Mouse (Mus musculus) induced T-regulatory cell, adult 2 months (primary cell): ENCODE measurements around the gene Gm9887.
"Not testable (repeated sequence)": the region's sequence is repeated elsewhere in the genome, so short reads cannot be mapped to it uniquely, and the experiment has no call there.

ENCODE experiments used
- DNase-seq: peaks from one replicate; pipeline ENCODE4 v3.0.0-alpha.2; 2012; ENCODE audit warnings: low read depth

Gm9887 gene

DNA sequence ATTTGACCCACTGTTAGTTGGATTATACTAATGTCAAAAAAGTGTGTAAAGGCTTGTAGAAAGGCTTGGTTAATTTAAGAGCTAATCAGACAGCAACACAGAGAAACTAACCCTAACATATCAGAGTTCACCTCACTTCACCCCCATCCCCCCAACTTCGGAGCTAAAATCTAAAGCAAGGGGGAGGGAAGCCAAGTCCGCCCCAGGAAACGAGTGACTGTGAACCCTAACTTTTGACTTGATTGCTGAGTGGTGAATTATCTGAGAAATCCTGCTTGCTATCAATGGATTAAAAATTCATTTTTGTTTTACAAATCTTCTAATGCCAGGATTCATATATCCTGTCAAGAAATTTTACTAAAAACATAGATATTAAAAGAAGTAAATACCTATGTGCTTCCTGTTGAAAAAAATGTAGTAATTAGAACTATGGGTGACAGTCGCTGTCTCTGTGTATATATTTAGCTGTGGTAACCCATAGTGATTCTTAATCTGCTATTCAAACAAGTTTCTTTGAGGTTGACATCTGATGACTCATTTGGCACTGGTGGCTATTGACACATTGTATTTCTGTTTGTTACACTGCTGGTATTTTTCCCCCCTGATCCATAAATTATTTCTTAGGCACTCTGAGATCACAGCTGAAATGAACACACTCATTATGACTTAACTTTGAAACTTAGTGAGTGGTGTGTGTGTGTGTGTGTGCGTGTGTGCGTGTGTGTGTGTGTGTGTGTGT is 13.5 kb upstream of the Gm9887 start:
- DNase-seq: peak; percentile 90

DNA sequence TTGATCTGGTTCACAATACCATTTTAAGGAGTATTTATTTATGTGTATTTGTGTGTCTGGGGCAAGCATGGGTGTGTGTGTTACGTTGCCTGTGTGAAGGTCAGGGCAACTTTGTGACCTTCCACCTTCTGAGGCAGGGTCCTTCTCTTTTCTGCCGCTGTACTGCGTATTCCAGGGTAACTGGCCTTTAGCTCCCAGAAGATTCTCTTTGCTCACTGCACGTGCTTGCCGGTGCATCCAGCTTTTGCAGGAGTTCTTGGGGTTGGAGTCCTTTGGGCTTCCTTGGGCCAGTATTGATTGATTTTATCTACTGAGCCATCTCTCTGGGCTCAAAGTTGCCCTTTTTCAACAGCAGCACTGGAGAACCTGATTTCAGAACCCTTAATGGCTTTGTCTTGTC is 12.3 kb upstream of the Gm9887 start:
- no peak for DNase-seq

DNA sequence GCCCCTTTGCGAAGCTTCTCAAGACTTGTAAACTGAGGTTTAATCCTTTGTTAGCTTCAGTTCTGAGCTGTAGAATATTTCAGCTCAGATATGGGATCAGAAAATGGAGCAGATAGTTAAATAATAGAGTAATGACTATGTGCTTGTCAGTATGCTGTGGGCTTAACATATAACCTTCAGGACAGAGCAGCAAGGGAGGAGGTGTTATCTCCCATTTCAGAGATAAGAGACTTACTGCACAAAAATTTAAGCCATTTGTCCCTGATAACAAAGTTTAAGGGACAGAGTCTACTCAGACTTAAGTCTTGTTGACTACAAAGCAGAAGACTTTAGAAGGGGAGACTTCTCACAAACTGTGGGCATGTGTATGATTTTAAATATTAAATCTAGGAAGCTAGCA is 10.6 kb upstream of the Gm9887 start:
- DNase-seq: no peak

DNA sequence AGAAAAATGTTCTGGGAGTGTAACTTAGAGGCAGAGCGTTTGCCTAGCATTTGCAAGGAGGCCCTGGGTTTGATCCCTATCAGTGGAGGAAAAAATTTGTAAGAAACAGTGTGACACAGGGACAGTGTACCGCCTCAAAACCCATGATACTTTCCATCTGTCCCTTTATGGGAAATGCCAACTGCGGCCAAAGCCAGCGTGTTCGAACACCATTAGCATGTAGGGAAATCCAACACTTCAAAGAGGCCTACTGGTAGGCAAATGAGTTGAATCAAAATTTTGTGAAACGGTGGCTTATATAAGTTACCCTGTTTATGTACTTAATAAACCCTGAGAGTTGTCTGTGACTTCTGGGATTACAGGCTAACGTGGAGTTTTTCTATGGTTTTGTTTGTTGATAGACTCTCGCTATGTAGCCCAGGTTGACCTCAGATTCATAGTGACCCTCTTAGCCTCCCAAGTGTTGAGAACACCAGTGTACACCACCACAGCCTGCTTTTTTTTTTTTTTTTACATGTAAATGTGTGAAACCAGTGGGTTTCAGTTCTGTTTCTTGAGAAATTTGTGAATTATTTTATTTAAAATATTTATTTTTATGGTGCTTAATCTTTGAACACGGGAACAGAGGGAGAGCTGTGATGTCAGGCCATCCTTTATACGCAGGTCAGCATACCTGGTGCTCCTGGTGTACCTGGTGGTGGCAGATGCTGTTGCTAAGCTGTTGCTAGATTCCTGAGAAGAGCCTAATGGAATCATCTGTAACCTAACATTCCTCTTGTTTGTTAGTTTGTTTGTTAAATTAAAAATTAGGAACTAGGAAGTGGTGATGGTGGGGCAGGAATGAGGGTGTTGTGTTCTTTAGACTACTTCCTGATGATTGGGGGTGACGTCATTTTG is 6.5 kb upstream of the Gm9887 start:
- peak; percentile 60 for DNase-seq

DNA sequence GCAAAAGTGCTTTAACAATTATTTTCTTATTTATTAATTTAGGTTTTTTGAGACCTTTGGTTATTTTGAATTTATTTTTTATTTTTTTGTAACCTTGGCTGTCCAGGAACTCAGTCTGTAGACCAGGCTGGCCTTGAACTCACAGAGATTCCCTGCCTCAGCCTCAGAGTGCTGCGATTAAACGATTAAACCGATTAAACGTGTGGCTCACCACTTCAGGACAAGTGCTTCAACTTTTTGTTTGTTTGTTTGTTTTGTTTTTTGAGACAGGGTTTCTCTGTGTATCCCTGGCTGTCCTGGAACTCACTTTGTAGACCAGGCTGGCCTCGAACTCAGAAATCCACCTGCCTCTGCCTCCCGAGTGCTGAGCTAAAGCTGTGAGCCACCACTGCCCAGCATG is 5.4 kb upstream of the Gm9887 start:
- not testable (repeated sequence) for DNase-seq

DNA sequence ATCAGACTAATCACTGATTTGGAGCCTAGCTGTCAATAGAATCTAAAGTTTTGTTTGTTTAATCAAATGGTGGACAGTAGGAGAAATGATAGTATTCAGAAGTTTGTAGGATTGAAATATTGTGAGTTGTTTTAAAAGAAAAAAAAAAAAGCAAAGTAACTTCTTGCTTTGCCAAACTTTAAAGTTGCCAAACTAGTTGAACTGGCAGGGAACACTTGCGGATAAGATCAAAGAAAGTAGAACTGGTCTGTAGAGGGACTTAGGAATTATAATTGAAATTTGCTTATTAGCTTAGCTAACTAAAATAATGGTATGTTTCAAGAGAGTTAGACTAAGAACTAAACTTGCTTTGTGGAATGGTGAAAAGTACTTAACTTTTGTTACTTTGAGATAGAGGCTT is 4.9 kb upstream of the Gm9887 start:
- no peak for DNase-seq

DNA sequence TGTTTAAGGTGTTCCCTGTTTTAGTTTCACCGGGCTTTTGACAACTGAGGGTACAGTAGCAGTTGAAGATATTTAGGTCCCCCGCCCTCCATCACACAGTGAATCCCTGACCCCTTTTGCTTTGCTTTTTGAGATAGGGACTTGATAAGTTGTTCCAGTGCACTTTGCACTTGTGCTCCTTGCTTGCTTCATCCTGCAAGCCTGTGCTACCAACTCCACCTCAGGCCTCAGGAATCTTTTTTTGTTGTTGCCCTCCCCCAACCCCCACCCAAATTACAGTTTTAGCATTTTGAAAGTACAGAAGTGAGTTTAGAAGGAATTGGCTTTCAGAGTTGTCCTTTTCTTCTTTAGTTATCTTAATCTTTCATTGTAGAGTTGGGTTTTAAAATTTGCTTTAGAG is 3.9 kb upstream of the Gm9887 start:
- DNase-seq: no peak

DNA sequence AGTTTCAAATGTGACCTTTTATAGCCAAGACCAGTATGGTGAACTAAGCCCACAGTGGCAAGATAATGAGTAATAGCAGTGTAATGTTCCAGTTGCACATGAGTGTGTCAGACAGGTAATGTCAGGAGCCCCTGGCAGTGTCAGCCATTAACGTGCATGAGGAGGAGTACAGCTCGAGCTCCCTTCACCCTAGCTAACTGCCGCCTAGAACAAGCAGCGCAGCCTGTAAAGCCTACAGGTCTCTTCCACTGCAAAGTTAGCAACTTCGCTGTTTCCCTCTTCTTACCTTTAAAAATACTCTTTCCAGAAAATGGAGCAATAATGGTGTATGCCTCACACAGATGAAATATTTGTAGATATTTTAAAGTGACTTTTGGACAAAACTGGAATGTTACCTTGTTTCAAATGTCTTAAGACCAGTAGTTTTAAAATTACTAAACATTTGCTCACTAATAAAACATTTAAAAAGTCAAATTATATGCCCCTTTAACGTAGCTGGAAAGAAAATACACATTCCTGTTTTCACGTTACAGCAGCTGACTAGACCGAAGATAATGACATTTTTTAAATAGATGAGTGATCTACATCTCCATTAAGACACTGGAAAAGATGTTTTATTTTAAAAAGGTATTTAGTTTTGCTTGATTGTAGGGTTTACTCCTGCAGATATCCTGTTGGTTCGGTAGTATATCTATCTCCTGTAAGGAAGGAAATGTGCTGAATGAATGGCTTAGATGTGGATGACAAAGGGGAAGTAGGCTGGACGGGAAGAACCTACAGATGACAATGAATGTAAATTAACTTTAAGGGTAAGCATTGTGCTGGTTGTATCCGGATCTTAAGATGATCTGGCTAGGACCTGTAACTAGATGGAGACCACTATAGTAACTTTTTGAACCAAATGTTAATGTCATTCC is 1.9 kb upstream of the Gm9887 start:
- peak; percentile 63 for DNase-seq

DNA sequence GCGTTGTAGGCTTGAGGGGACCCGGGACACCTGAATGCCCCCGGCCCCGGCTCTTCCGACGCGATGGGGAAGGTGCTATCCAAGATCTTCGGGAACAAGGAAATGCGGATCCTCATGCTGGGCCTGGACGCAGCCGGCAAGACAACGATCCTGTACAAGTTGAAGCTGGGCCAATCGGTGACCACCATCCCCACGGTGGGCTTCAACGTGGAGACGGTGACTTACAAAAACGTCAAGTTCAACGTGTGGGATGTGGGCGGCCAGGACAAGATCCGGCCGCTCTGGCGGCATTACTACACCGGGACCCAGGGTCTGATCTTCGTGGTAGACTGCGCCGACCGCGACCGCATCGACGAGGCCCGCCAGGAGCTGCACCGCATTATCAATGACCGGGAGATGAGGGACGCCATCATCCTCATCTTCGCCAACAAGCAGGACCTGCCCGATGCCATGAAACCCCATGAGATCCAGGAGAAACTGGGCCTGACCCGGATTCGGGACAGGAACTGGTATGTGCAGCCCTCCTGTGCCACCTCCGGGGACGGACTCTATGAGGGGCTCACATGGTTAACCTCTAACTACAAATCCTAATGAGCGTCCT is 573 bp upstream of the Gm9887 start:
- peak; percentile 65 for DNase-seq

DNA sequence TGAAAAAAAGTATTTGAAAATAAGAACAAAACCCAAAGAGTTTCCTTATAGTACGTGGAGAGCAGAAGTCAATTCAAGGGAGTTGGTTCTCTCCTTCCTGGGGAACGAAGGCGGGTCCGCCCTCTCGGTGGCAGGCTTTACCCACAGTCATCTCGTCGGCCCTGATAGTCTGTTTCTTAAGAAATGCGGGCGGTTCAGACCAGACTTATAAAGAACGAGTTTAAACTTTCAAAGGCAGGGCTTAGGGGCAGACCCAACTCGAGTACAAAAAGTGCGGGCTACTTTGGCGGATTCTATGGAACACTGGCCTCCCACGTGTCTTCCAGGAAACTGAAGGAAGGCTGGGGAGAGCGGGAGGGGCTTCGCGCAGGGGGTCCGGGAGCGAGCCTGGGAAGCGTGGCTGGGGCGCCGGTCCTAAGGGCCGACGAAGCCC is 821 bp downstream of the Gm9887 start:
- peak; percentile 92 for DNase-seq

DNA sequence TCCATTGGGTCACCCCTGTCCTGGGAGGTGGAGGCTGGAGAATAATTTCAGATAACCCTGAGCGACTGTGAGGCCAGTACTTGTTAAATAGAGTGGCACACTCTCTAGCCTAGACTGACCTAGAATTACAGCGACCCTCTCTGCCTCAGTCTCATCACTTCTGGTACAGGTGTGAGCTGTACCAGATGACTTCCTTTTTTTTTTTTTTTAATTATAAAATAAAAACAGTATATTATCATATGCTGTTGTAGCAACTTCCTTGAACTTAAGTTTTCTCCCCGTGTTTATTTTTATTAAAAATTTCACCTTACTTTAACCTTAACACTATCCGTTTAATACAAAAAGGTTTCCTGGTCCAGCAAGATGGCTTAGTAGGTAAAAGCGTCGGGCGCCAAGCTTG is 1.3 kb downstream of the Gm9887 start:
- DNase-seq: no peak

DNA sequence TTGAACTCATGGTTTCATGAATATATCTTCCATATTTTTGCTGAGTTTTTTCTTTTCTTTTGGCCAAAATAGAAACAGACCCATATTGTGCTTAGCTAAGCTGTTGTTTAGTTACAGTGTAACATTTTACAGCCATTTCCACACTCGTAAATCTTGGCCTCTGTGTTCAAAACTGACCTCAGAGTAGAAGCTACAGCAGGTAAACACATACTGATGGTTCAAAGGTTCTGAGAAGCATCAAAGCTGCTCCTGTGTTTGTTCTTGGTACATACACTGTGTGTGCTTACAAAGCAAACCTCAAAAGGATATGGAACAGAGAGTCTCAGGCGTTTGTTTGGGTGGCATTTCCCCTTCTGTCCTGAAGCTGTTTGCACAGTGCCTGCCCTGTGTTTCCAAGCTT is 4.7 kb downstream of the Gm9887 start:
- DNase-seq: no peak

DNA sequence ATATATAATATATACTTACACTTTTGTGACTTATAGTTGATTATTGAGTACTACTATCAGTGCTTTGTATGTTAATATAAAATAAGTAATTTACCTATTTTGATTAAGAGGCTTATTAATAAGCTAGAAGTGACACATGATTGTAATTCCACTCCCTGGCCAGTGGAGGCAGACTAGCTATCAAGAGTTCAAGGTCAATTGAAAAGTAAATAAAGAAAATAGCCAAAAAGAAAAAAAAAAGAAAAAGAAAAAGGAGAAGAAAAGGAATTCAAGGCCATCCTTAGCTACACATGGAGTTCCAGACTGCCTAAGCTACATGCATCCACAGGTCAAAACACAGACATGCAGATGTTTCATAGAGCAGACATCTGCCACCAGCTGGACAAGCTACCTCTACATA is 5.8 kb downstream of the Gm9887 start:
- DNase-seq: peak; percentile 75

DNA sequence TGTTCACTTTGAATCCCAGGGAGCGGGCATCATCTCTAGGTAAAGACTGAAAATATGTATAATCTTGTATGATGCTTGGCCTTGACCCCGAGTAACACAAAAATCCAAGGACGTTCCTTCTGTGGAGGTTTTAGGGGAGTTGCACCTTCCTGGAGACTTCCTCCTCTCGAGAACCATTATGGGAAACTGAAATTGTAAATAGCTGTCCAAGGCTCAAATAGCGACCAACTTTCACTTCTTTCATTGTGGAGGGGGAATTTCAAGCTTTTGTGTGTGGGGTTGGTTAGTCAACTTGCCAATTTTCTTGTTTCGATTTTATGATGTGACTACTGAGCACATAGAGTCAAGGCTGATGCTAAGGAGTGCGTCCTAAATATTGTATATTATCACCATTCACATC is 6.5 kb downstream of the Gm9887 start:
- no peak for DNase-seq

DNA sequence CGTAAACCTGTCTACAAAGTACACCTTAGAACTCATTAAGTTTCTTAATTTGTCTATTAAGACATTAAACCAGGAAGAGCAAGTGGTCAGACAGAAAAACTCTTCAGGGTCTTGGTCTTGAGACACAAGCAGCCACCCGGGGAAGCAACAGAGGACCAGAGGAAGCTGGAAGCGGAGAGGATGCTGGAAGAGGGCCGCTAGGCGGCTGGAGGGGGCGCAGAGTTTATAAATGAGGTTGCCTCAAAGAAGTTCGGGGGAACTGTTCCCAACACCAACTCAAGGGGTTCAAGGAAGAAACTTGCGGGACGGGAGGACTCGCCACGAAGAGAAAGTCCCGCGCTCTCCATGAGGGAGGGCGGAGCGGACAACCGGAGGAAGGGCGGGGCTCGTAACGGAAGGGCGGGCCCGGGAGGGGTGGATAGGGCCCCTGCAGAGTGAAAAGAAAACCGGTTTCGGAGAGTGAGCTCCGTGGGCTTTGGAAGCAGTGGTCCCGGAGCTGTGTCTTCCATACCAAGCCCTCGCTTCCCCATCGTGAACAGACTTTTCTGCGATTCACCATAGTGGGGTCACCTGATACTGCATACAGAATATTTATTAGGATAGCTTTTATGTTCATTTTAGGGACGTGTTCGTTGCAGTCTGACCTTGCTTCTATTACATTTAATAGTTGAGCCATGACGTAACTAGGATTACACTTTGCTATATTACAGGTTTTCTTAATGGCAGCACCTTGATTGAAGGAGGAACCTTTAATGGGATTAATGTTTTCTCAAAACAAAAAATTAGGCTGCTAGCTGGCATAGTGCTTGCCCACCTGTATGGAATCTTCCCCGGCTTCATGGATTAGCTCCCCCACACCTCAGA is 8.1 kb downstream of the Gm9887 start:
- DNase-seq: peak; percentile 92

DNA sequence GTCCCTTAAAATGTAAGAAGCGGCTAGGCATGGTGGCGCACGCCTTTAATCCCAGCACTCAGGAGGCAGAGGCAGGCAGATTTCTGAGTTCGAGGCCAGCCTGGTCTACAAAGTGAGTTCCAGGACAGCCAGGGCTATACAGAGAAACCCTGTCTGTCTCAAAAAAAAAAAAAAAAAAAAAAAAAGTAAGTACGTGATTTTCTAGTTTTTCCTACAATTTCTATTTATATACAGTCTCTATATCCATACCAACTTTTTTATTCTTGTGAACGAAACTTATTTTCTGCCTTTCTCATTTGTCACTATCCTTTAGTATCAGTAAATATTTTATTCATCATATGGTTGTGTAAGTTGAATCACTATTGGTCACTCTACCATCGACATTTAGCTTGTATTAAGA is 9.1 kb downstream of the Gm9887 start:
- DNase-seq: not testable (repeated sequence)

DNA sequence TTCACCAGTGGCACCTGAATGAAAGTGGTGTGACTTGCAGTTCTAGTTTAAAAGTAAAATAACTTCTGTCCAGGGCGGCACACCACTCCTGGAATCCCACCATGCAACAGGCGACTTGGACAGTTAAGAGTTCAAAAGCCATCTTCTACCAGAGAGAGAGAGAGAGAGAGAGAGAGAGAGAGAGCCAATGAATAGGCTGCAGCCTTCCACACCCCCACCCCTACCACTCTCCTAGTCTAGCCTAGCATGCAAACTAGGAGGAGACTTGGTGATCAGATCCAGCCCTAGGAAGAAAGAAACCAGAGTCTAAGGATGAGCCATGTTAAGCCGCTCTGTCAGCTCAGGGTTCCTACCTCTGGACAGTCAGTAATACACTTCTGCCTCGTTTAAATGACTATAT is 9.9 kb downstream of the Gm9887 start:
- no peak for DNase-seq

DNA sequence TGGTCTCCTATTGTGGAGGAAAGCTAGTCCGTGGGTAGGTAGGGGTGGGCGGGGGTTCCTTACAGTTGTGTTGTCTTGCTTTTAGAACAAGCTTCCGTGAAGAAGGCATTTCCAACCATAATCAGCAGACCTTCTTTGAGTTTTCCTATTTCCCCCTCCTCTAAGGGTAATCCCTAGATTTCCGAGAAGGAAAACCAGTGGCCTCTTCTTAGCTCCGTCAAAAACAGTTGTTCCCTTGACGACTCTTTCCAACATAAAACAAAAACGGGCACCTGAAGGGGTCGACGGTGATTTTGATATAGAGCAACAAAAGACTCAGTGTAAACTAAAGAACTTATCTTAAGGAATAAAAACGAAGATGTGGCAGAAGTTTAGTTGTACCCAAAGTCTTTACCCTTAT is 10.3 kb downstream of the Gm9887 start:
- no peak for DNase-seq

DNA sequence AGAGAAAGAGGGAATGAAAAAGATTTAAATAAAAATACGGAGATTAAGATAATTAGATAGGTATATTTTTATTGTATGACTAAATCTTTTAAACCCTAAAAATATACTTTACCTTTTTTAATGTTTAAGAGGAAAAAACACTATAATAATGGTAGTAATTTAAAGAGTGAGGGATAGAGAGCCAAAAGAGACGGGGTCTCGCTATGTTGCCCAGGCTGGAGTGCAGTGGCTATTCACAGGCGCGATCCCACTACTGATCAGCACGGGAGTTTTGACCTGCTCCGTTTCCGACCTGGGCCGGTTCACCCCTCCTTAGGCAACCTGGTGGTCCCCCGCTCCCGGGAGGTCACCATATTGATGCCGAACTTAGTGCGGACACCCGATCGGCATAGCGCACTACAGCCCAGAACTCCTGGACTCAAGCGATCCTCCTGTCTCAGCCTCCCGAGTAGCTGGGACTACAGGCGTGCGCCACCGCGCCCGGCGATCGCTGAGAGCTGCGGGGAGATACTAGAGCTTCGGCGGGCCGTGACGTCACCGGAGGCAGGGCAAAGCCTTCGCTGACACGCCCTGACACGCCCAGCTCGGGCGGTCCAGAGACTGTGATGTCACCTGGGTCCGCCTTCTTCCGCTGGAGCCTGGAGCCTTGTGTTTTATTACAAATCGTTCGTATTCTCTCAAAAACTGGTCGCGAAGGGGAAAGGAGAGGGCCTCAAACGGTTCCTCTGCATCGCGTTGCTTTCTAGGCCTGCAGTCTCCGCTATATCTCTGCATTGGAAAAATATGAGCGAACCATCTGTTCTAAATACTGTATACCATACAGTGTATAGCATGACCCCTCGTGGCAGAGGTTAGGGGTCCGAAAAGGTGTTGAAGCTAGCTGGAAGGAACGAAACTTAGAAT is 11.0 kb downstream of the Gm9887 start:
- DNase-seq: peak; percentile 99

DNA sequence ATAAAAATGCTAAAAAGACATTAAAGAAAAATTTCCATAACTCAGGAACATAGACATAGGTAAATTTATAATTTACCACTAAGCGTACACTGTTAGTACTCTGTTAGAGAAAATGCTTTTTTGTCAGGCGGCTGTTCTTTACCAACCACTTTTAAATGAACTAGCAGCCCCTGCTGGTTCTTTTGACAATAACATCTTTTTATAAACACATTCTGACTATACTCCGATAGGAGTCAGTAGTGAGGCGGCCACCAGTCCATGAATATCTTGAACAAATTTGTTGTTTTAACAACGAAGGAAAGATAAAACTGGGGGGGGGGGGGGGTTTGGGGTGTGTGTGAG is 11.6 kb downstream of the Gm9887 start:
- DNase-seq: peak; percentile 93
